Mouse (Mus musculus) kidney, embryonic 15.5 days (tissue): Measurements from ENCODE around the gene Batf2. TPM values are rescaled to one million over a fixed set of nuclear protein-coding genes. Genes with fewer than 3 reads are reported as not detected.

Experiments
- ATAC-seq: fragments of 200-750 bp; cut with Nextera tagmentation; replicated peaks from 2 replicates; pipeline ENCODE4 v1.8.0; 2017; ENCODE audit warnings: moderate TSS enrichment; ENCODE audit not compliant: low FRiP score
- H3K27ac ChIP-seq: fragments of 300-500 bp; sonication (generic); 2 replicates; pipeline ENCODE4 v1.5.1; 2015; ENCODE audit warnings: mild to moderate bottlenecking, inconsistent platforms
- H3K27me3 ChIP-seq: fragments of 300-500 bp; sonication (generic); 2 replicates; pipeline ENCODE4 v1.6.1; 2015; ENCODE audit warnings: inconsistent platforms
- H3K36me3 ChIP-seq: fragments of 300-500 bp; sonication (generic); 2 replicates; pipeline ENCODE4 v1.6.1; 2015; ENCODE audit warnings: inconsistent platforms
- H3K4me1 ChIP-seq: fragments of 300-500 bp; sonication (generic); 2 replicates; pipeline ENCODE4 v1.6.1; 2015; ENCODE audit warnings: inconsistent platforms
- H3K4me2 ChIP-seq: fragments of 300-500 bp; sonication (generic); 2 replicates; pipeline ENCODE4 v1.6.1; 2015; ENCODE audit warnings: moderate library complexity, mild to moderate bottlenecking, inconsistent platforms
- H3K4me3 ChIP-seq: fragments of 300-500 bp; sonication (generic); replicated peaks from 2 replicates; pipeline ENCODE4 v1.5.1; 2015; ENCODE audit warnings: mild to moderate bottlenecking, inconsistent platforms
- H3K9ac ChIP-seq: fragments of 300-500 bp; sonication (generic); 2 replicates; pipeline ENCODE4 v1.6.1; 2015; ENCODE audit warnings: mild to moderate bottlenecking, inconsistent platforms
- H3K9me3 ChIP-seq: fragments of 300-500 bp; sonication (generic); replicated peaks from 2 replicates; pipeline ENCODE4 v1.6.1; 2016; ENCODE audit warnings: inconsistent platforms
- WGBS: fragments of 180-500 bp; shearing (Covaris S2); methylation state at CpG from one replicate; pipeline ENCODE4 v1.1.7; 2015; ENCODE audit warnings: mixed read lengths; 5-methylcytosine and 5-hydroxymethylcytosine counted together
- polyA plus RNA-seq: library from polyadenylated mRNA; unstranded; fragments of >200 nt; fragmentation: Nextera tagmentation; extraction: Ambion mirVana; gene quantifications from 2 replicates; pipeline ENCODE4 v1.2.1, GENCODE M21; 2015

The Batf2 gene
- polyA plus RNA-seq = 0.52 and 0.54 TPM in 2 replicates

- peaks cover 20% of the 10 kb centered on the region for H3K36me3 ChIP-seq
- peak within 1 kb of the TSS; percentile 77 for H3K4me2 ChIP-seq
- H3K4me3 ChIP-seq = peak within 1 kb of the TSS; percentile 71
- no peaks in the 10 kb centered on the region for H3K27me3 ChIP-seq
- H3K9me3 ChIP-seq = 0 out of 2 replicates have a peak, but pooled peaks cover 2% of the 10 kb centered on the region
- peak within 1 kb of the TSS; percentile 94 for H3K27ac ChIP-seq
- peak; percentile 94 for ATAC-seq
- peak within 1 kb of the TSS; percentile 78 for H3K9ac ChIP-seq
- under 1% methylated on average over 67 of the region's 68 CpGs for WGBS
- peaks cover 16% of the 10 kb centered on the region for H3K4me1 ChIP-seq
These were observed at the start of gene Batf2 for GRCm38 (mm10) chr19:6140678-6141393. TSS of gene Batf2 (plus strand) at chr19:6140983.

- no peaks in the 10 kb centered on the region for H3K27me3 ChIP-seq
- H3K36me3 ChIP-seq = peaks cover 86% of the 10 kb centered on the region
- H3K4me1 ChIP-seq = no peaks in the 10 kb centered on the region
- no peak within 1 kb of the TSS for H3K4me2 ChIP-seq
- no peak within 1 kb of the TSS for H3K9ac ChIP-seq
- H3K27ac ChIP-seq = no peak within 1 kb of the TSS
- ATAC-seq = no peak
- no peak within 1 kb of the TSS for H3K4me3 ChIP-seq
- WGBS = 86% methylated on average over 7 of the region's 7 CpGs
- no peaks in the 10 kb centered on the region for H3K9me3 ChIP-seq
These were observed 46.7 kb upstream of the Batf2 start, which contains the start of gene AC131692.1 for GRCm38 (mm10) chr19:6094119-6094518. TSS of gene AC131692.1 (plus strand) at chr19:6094419.

- no peak overlapping the region for H3K27ac ChIP-seq
- H3K36me3 ChIP-seq = peaks cover 60% of the 10 kb centered on the region
- H3K4me3 ChIP-seq = no peak overlapping the region
- H3K4me1 ChIP-seq = no peaks in the 10 kb centered on the region
- no peak overlapping the region for H3K4me2 ChIP-seq
- no peak overlapping the region for H3K9ac ChIP-seq
- no peaks in the 10 kb centered on the region for H3K27me3 ChIP-seq
- no peak for ATAC-seq
- no peaks in the 10 kb centered on the region for H3K9me3 ChIP-seq
- WGBS = 86% methylated on average over 3 of the region's 3 CpGs
These were observed 42.9 kb upstream of the Batf2 start for GRCm38 (mm10) chr19:6097847-6098246.

- Histone ChIP-seq H3K9me3 (no peaks in the 10 kb centered on the region), H3K27me3 (no peaks in the 10 kb centered on the region), H3K9ac (no peak overlapping the region), H3K36me3 (peaks cover 29% of the 10 kb centered on the region), H3K27ac (no peak overlapping the region), H3K4me2 (no peak overlapping the region), H3K4me1 (no peaks in the 10 kb centered on the region), H3K4me3 (no peak overlapping the region)
- WGBS = 56% methylated on average over 6 of the region's 6 CpGs
- ATAC-seq = no peak
These were observed 39.6 kb upstream of the Batf2 start for GRCm38 (mm10) chr19:6101186-6101585.

- H3K4me3 ChIP-seq = no peak overlapping the region
- no peaks in the 10 kb centered on the region for H3K9me3 ChIP-seq
- ATAC-seq = no peak
- no peaks in the 10 kb centered on the region for H3K4me1 ChIP-seq
- H3K4me2 ChIP-seq = no peak overlapping the region
- no peaks in the 10 kb centered on the region for H3K27me3 ChIP-seq
- H3K27ac ChIP-seq = no peak overlapping the region
- WGBS = 79% methylated on average over 6 of the region's 6 CpGs
- peaks cover 26% of the 10 kb centered on the region for H3K36me3 ChIP-seq
- no peak overlapping the region for H3K9ac ChIP-seq
These were observed 38.5 kb upstream of the Batf2 start for GRCm38 (mm10) chr19:6102169-6102853.

GRCm38 (mm10) chr19:6104476-6104875, 36.3 kb upstream of the Batf2 start:
- H3K4me1 ChIP-seq = no peaks in the 10 kb centered on the region
- H3K4me2 ChIP-seq = no peak overlapping the region
- no peak for ATAC-seq
- no peak overlapping the region for H3K27ac ChIP-seq
- no peaks in the 10 kb centered on the region for H3K27me3 ChIP-seq
- H3K9me3 ChIP-seq = no peaks in the 10 kb centered on the region
- H3K4me3 ChIP-seq = no peak overlapping the region
- peaks cover 7% of the 10 kb centered on the region for H3K36me3 ChIP-seq
- WGBS = 83% methylated on average over 4 of the region's 4 CpGs
- no peak overlapping the region; the same call in 1 of the 2 replicates for H3K9ac ChIP-seq

- ATAC-seq = no peak
- no peak within 1 kb of the TSS for H3K27ac ChIP-seq
- no peaks in the 10 kb centered on the region for H3K36me3 ChIP-seq
- no peak within 1 kb of the TSS for H3K4me2 ChIP-seq
- H3K4me3 ChIP-seq = no peak within 1 kb of the TSS
- no peaks in the 10 kb centered on the region for H3K9me3 ChIP-seq
- H3K27me3 ChIP-seq = no peaks in the 10 kb centered on the region
- WGBS = 82% methylated on average over 7 of the region's 7 CpGs
- no peaks in the 10 kb centered on the region for H3K4me1 ChIP-seq
- H3K9ac ChIP-seq = no peak within 1 kb of the TSS; the same call in 1 of the 2 replicates
These were observed 35.2 kb upstream of the Batf2 start, which contains the start of gene Naaladl1 for GRCm38 (mm10) chr19:6105586-6105985. TSS of gene Naaladl1 (plus strand) at chr19:6105782.

GRCm38 (mm10) chr19:6113116-6113515, 27.7 kb upstream of the Batf2 start:
- H3K36me3 ChIP-seq = peaks cover 41% of the 10 kb centered on the region
- no peaks in the 10 kb centered on the region for H3K27me3 ChIP-seq
- no peak overlapping the region for H3K4me3 ChIP-seq
- peaks cover 14% of the 10 kb centered on the region for H3K4me1 ChIP-seq
- H3K27ac ChIP-seq = no peak overlapping the region
- 31% methylated on average over 6 of the region's 6 CpGs for WGBS
- ATAC-seq = no peak
- no peak overlapping the region for H3K9ac ChIP-seq
- H3K9me3 ChIP-seq = no peaks in the 10 kb centered on the region
- H3K4me2 ChIP-seq = no peak overlapping the region

- H3K9ac ChIP-seq = peak overlapping the region; percentile 23; the same call in 1 of the 2 replicates
- no peak for ATAC-seq
- H3K36me3 ChIP-seq = peaks cover 48% of the 10 kb centered on the region
- H3K27me3 ChIP-seq = no peaks in the 10 kb centered on the region
- WGBS = 88% methylated on average over 15 of the region's 15 CpGs
- no peak overlapping the region; the same call in 1 of the 2 replicates for H3K4me3 ChIP-seq
- peaks cover 22% of the 10 kb centered on the region for H3K4me1 ChIP-seq
- H3K4me2 ChIP-seq = peak overlapping the region; percentile 74
- no peaks in the 10 kb centered on the region for H3K9me3 ChIP-seq
- H3K27ac ChIP-seq = no peak overlapping the region
These were observed 24.5 kb upstream of the Batf2 start for GRCm38 (mm10) chr19:6116113-6116850.

- peaks cover 48% of the 10 kb centered on the region for H3K36me3 ChIP-seq
- no peak for ATAC-seq
- H3K27ac ChIP-seq = peak overlapping the region; percentile 99
- peak overlapping the region; percentile 67 for H3K4me3 ChIP-seq
- peaks cover 26% of the 10 kb centered on the region for H3K4me1 ChIP-seq
- 5% methylated on average over 32 of the region's 32 CpGs for WGBS
- H3K9ac ChIP-seq = peak overlapping the region; percentile 76
- H3K9me3 ChIP-seq = no peaks in the 10 kb centered on the region
- H3K4me2 ChIP-seq = peak overlapping the region; percentile 74
- no peaks in the 10 kb centered on the region for H3K27me3 ChIP-seq
These were observed 23.3 kb upstream of the Batf2 start for GRCm38 (mm10) chr19:6117346-6117985.

- Histone ChIP-seq H3K4me3 (peak within 1 kb of the TSS; percentile 67), H3K36me3 (peaks cover 42% of the 10 kb centered on the region), H3K27me3 (no peaks in the 10 kb centered on the region), H3K9ac (peak within 1 kb of the TSS; percentile 76), H3K27ac (peak within 1 kb of the TSS; percentile 99), H3K4me2 (peak within 1 kb of the TSS; percentile 74), H3K9me3 (no peaks in the 10 kb centered on the region), H3K4me1 (peaks cover 26% of the 10 kb centered on the region)
- WGBS = under 1% methylated on average over 77 of the region's 77 CpGs
- peak; percentile 85 for ATAC-seq
These were observed 22.7 kb upstream of the Batf2 start, which contains the start of gene Sac3d1 for GRCm38 (mm10) chr19:6117986-6118676. TSS of gene Sac3d1 (minus strand) at chr19:6118650.
